Mouse (Mus musculus) embryonic facial prominence, embryonic 14.5 days (tissue): ENCODE data around the gene Lhfpl5. TPM values are rescaled to one million over a fixed set of nuclear protein-coding genes. Genes with fewer than 3 reads are reported as not detected.

Source experiments
- ATAC-seq: fragments of 200-750 bp; cut with Nextera tagmentation; 2 replicates; pipeline ENCODE4 v1.8.0; 2017; ENCODE audit warnings: low read depth, moderate number of reproducible peaks, moderate TSS enrichment
- DNase-seq: peaks from one replicate; pipeline ENCODE4 v3.0.0-alpha.2; 2015; ENCODE audit warnings: low spot score
- H3K27ac ChIP-seq: fragments of 300-500 bp; sonication (generic); replicated peaks from 2 replicates; pipeline ENCODE4 v1.5.1; 2014; ENCODE audit warnings: low read depth, mild to moderate bottlenecking, low read length, moderate library complexity
- H3K27me3 ChIP-seq: fragments of 300-500 bp; sonication (generic); replicated peaks from 2 replicates; pipeline ENCODE4 v1.6.1; 2014; ENCODE audit warnings: low read length; ENCODE audit not compliant: control insufficient read depth, insufficient read depth
- H3K36me3 ChIP-seq: fragments of 300-500 bp; sonication (generic); 2 replicates; pipeline ENCODE4 v1.6.1; 2014; ENCODE audit warnings: low read length, mixed read lengths; ENCODE audit not compliant: control insufficient read depth, insufficient read depth
- H3K4me1 ChIP-seq: fragments of 300-500 bp; sonication (generic); 2 replicates; pipeline ENCODE4 v1.6.1; 2014; ENCODE audit warnings: antibody characterized with exemption, low read length; ENCODE audit not compliant: control insufficient read depth, insufficient read depth
- H3K4me2 ChIP-seq: fragments of 300-500 bp; sonication (generic); 2 replicates; pipeline ENCODE4 v1.6.1; 2014; ENCODE audit warnings: low read depth, mild to moderate bottlenecking, low read length, moderate library complexity, mixed read lengths
- H3K4me3 ChIP-seq: fragments of 300-500 bp; sonication (generic); 2 replicates; pipeline ENCODE4 v1.5.1; 2014; ENCODE audit warnings: low read depth, mild to moderate bottlenecking, low read length
- H3K9ac ChIP-seq: fragments of 300-500 bp; sonication (generic); 2 replicates; pipeline ENCODE4 v1.6.1; 2014; ENCODE audit warnings: low read depth, mild to moderate bottlenecking, low read length, moderate library complexity, mixed read lengths
- H3K9me3 ChIP-seq: fragments of 300-500 bp; sonication (generic); 2 replicates; pipeline ENCODE4 v1.6.1; 2016; ENCODE audit warnings: low read length; ENCODE audit not compliant: control insufficient read depth
- WGBS: fragments of 180-500 bp; shearing (Covaris S2); extraction: QIAGEN DNeasy Blood & Tissue Kit; methylation state at CpG from one replicate; pipeline ENCODE4 v1.1.7; 2014; 5-methylcytosine and 5-hydroxymethylcytosine counted together
- polyA plus RNA-seq: library from polyadenylated mRNA; unstranded; fragments of >200 nt; fragmentation: Nextera tagmentation; extraction: Ambion mirVana; gene quantifications from 2 replicates; pipeline ENCODE4 v1.2.1, GENCODE M21; 2014

Gene Lhfpl5
- polyA plus RNA-seq, 1 experiment from 2014 or later = 0.70 TPM

DNA sequence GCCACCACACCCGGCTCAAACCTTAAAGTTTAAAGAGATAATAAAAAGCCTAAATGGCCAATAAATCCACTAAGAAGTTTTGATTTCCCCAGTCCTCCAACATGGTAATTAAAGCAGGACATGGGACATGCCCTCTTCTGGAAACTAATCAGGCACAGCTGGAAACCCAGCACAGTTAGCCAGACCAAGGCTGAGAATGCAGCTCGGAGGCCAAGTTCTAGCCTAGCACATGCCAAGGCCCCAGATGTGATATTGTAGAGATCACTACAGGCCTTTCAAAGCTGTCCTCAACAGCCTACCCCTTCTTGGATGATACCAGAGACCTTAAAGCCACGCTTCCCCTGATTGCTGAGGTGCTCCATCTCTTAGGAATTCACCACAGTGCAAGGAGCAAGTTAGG is 11.1 kb downstream of the Lhfpl5 start:
- Histone ChIP-seq H3K27me3 (no peaks in the 10 kb centered on the region), H3K9me3 (no peaks in the 10 kb centered on the region), H3K36me3 (peaks cover 45% of the 10 kb centered on the region), H3K9ac (no peak overlapping the region), H3K27ac (no peak overlapping the region), H3K4me2 (no peak overlapping the region), H3K4me3 (no peak overlapping the region), H3K4me1 (no peaks in the 10 kb centered on the region)
- 65% methylated on average over 3 of the region's 3 CpGs for WGBS
- no peak for ATAC-seq
- DNase-seq = no peak

DNA sequence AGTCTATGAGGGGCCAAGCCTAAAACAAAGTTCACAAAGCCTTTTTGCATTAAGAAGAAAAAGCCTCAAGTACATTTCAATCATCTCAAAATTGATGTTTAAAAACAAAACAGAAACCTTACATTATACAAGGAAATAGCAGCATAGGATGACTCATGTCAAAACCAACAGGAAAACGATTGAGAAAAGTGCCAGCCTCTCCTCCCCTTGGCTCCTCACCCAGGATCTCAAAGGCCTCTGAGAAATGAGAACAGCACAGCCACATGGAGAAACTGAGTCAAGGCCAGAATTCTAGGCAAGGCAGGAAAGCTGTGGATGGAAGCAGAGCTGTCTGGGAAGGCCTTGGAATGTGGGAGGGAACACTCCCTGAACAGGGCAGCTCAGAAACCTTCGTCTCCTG is 13.2 kb downstream of the Lhfpl5 start:
- ATAC-seq = no peak
- H3K4me3 ChIP-seq = no peak overlapping the region
- H3K27ac ChIP-seq = no peak overlapping the region
- no peak overlapping the region for H3K9ac ChIP-seq
- no peak overlapping the region for H3K4me2 ChIP-seq
- 87% methylated on average over 2 of the region's 2 CpGs for WGBS
- DNase-seq = no peak
- H3K4me1 ChIP-seq = no peaks in the 10 kb centered on the region
- H3K36me3 ChIP-seq = peaks cover 66% of the 10 kb centered on the region
- H3K27me3 ChIP-seq = no peaks in the 10 kb centered on the region
- H3K9me3 ChIP-seq = no peaks in the 10 kb centered on the region

DNA sequence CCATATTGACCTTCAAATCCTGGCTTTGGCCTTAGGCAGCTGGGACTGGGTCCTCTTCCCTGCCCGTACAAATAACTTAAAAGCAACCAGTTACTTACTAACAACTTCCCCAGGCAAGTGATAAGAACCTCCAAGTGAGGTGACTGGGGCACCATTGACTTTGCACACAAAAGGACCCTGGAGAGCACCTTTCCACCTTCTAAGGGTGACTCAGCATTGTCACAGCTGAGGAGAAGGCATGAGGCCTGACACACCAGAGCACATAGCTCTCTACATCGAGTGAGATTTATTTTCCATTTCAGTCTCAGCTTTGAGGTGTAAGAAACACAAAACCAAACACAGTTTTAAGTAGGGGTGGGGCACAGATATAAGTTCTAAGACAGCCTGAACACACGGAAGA is 15.2 kb downstream of the Lhfpl5 start:
- Histone ChIP-seq H3K4me2 (no peak overlapping the region), H3K4me3 (no peak overlapping the region), H3K36me3 (peaks cover 79% of the 10 kb centered on the region), H3K4me1 (no peaks in the 10 kb centered on the region), H3K27ac (no peak overlapping the region), H3K9me3 (no peaks in the 10 kb centered on the region), H3K27me3 (no peaks in the 10 kb centered on the region), H3K9ac (no peak overlapping the region)
- WGBS = 86% methylated on average over 3 of the region's 3 CpGs
- DNase-seq = no peak
- ATAC-seq = no peak

DNA sequence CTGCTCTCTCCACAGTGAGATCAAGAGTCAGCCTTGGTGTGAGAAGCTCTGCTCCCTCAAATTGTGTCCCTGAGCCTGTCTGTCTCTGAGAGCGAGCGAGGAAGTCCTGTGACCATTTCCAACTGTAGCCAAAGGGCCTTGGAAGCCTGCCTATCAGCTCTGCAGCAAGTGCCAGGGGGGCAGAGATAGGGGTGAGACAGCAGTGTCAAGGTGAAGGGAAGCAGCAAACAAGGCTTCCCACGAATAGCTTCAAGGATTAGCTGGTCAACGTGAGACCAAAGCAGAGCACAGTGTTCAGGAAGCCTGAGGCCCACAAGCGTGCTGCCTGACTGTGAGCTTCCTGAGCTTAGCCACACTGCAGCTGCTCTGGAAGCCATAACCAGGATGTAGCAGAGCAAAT is 16.0 kb downstream of the Lhfpl5 start:
- no peak overlapping the region for H3K27ac ChIP-seq
- H3K36me3 ChIP-seq = peaks cover 85% of the 10 kb centered on the region
- WGBS = 90% methylated on average over 5 of the region's 5 CpGs

DNA sequence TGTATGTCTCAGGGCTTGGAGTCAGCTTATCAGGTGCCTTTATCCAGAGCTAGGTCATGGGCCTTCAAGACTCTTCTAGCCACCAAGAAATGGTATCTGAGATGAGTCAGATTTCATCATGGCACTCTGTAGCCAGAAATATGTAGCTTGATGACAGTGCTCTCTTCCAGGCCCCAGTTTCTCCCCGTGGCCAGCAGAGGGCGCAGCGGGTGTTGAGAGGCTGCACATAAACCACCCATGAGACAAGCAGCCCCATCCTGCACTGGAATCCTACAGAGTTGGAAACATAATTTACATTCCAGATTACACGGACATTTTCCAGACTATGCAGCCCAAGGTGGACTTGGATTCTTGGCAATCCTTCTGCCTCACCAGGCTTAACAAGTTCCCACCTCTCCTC is 17.6 kb downstream of the Lhfpl5 start:
- WGBS = 20% methylated on average over 4 of the region's 4 CpGs

More for the DNA sequence above, 16.0 kb downstream of the Lhfpl5 start:
- DNase-seq (no peak), ATAC-seq (no peak)
- H3K9ac ChIP-seq = no peak overlapping the region
- no peaks in the 10 kb centered on the region for H3K9me3 ChIP-seq
- H3K4me2 ChIP-seq = no peak overlapping the region
- H3K4me3 ChIP-seq = no peak overlapping the region
- H3K4me1 ChIP-seq = no peaks in the 10 kb centered on the region
- H3K27me3 ChIP-seq = no peaks in the 10 kb centered on the region

DNA sequence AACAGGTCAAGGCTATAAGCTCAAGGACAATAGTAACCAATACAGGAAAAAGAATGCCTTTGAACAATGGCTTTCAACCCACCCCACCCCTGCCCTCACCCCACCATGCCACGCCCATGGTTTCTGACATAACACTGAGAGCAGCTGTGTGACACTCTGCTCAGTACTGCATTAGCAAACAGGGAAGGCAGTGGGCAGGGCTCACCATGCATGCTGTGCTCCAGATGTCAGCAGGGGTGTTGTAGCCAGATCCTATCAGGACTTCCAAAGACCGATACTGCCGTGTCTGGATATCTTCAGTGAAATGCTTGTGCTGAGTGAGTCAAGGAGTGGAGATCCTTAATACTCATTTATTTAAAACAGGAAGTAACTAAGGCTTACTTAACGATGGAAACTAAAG is 18.5 kb downstream of the Lhfpl5 start:
- Histone ChIP-seq H3K4me3 (no peak overlapping the region), H3K4me2 (no peak overlapping the region), H3K27ac (no peak overlapping the region), H3K4me1 (no peaks in the 10 kb centered on the region), H3K36me3 (peaks cover 87% of the 10 kb centered on the region), H3K9me3 (no peaks in the 10 kb centered on the region), H3K9ac (no peak overlapping the region), H3K27me3 (no peaks in the 10 kb centered on the region)
- no peak for DNase-seq
- 74% methylated on average over 4 of the region's 4 CpGs for WGBS
- ATAC-seq = no peak

More for the DNA sequence above, 17.6 kb downstream of the Lhfpl5 start:
- peak; percentile 72 for DNase-seq
- no peaks in the 10 kb centered on the region for H3K4me1 ChIP-seq
- H3K27me3 ChIP-seq = no peaks in the 10 kb centered on the region
- no peak overlapping the region for H3K9ac ChIP-seq
- H3K4me3 ChIP-seq = no peak overlapping the region
- H3K27ac ChIP-seq = no peak overlapping the region
- peaks cover 88% of the 10 kb centered on the region for H3K36me3 ChIP-seq
- H3K9me3 ChIP-seq = no peaks in the 10 kb centered on the region
- H3K4me2 ChIP-seq = no peak overlapping the region
- peak; percentile 67; the same call in 1 of the 2 replicates for ATAC-seq

DNA sequence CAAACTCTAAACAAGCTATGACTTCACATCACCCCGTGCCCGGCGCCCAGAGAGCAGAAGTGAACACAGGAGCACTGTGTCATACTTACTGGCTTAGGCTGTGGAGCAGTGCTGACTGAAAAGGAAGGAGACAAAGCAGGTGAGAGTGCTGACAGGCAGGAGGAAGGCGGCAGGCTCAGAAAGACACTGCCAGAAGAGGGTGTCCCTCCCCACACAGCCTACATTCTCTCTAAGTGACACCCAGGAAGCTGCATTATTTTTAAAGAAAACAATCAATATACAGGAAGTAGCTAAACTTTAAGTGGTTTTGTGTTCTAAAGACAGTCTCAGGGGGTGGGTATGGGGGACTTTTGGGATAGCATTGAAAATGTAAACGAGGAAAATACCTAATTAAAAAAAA is 25.3 kb downstream of the Lhfpl5 start:
- no peaks in the 10 kb centered on the region for H3K4me1 ChIP-seq
- H3K9ac ChIP-seq = no peak overlapping the region
- H3K4me3 ChIP-seq = no peak overlapping the region
- H3K27me3 ChIP-seq = no peaks in the 10 kb centered on the region
- H3K27ac ChIP-seq = no peak overlapping the region
- peaks cover 95% of the 10 kb centered on the region for H3K36me3 ChIP-seq
- ATAC-seq (no peak), DNase-seq (no peak)
- H3K4me2 ChIP-seq = no peak overlapping the region
- H3K9me3 ChIP-seq = no peaks in the 10 kb centered on the region
- 92% methylated on average over 5 of the region's 5 CpGs for WGBS

DNA sequence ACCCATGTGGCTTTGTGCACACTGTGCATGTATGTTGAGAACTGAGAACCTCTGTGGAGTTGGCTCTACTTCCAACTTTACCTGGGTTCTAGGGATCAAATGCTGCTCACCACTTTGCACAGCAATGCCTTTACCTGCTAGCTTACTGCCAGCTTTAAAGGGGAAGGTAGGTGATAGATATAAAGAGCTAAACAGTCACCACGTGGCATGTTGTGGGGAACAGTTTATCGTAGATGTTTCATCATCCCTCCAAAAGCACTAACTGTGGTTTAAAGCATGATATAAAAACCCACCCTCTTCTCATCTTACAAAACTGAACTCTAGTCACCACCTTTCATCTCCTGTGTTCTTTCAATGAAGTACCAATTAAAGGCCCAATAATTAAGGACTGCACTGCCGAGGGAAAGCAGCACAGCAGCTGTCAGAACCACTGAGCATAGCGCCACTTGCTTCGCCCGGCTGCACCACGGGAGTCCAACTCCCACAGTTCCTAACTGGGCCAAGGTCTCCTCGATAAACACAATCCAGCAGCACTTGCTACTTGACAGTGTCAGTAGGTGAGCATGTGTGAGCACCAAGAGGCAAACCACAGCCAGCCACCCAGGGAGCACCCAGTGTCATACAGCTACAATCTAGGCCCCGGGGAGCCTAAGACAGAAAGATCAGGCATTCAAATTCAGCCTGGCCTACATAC is 26.3 kb downstream of the Lhfpl5 start:
- Histone ChIP-seq H3K4me1 (no peaks in the 10 kb centered on the region), H3K27ac (no peak overlapping the region), H3K27me3 (no peaks in the 10 kb centered on the region), H3K4me2 (no peak overlapping the region), H3K36me3 (peaks cover 96% of the 10 kb centered on the region), H3K4me3 (no peak overlapping the region), H3K9ac (no peak overlapping the region), H3K9me3 (no peaks in the 10 kb centered on the region)
- DNase-seq = no peak
- no peak for ATAC-seq
- WGBS = 86% methylated on average over 9 of the region's 9 CpGs

DNA sequence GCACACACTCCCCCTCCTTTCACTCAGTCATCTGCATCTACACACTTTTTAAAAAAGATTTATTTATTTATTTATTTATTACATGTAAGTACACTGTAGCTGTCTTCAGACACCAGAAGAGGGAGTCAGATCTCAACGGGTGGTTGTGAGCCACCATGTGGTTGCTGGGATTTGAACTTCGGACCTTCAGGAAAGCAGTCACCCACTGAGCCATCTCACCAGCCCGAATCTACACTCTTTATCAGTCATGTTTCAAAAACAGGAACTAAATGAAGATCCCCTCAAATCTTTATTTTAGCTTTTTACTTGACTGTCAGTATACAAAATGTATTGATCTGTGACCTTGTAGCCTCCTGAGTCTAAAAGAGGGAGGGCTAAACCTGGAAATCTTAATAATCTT is 34.1 kb downstream of the Lhfpl5 start:
- WGBS = 82% methylated on average over 3 of the region's 3 CpGs
- DNase-seq (no peak), ATAC-seq (no peak)
- H3K4me1 ChIP-seq = no peaks in the 10 kb centered on the region
- no peak overlapping the region for H3K4me3 ChIP-seq
- H3K4me2 ChIP-seq = no peak overlapping the region
- no peak overlapping the region for H3K27ac ChIP-seq
- no peaks in the 10 kb centered on the region for H3K27me3 ChIP-seq
- no peaks in the 10 kb centered on the region for H3K9me3 ChIP-seq
- H3K36me3 ChIP-seq = peaks cover 39% of the 10 kb centered on the region
- H3K9ac ChIP-seq = no peak overlapping the region
